Mouse (Mus musculus): ENCODE results near the gene Arv1. TPM values are rescaled to one million over a fixed set of nuclear protein-coding genes. Genes with fewer than 3 reads are reported as not detected.
A peak's percentile ranks its signal among the peaks of the same experiment; 100 is the strongest.

Arv1 gene
- total RNA-seq, 1 experiment from 2014 or later, result 2.1 TPM

DNA sequence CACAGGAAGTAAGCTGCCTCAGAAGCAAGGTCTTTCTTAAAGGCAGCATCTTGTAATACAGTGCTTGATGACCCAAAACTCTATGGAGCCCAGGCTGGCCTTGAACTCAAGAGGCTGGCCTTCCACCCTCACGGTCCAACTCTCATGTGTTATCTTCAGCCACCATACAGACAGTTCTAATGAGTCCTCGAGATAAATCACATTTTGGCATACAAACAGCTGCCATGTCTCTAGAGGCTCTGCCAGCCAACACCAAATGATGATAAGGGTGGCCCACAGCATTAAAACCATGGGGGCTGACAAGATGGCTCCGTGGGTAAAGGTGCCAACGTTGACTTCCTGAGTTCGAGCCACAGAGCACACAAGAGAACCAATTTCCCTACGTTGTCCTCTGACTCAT, 8.7 kb upstream of the Arv1 start:
- peak in 1 of 2 experiments; percentile 17; a peak in 1 of 4 replicates for ATAC-seq (replicated peaks in 1 of 2; ENCODE audit: insufficient read depth in 1 of 2, low FRiP score in 2 of 2, low TSS enrichment in 1 of 2, low read depth in 1 of 2, poor library complexity in 2 of 2, severe bottlenecking in 2 of 2)

- no peak for ATAC-seq (replicated peaks in 1 of 2; ENCODE audit: insufficient read depth in 1 of 2, low FRiP score in 2 of 2, low TSS enrichment in 1 of 2, low read depth in 1 of 2, poor library complexity in 2 of 2, severe bottlenecking in 2 of 2)
Measured at GRCm38 (mm10) chr8:124715736-124716135, 6.2 kb upstream of the Arv1 start.

GRCm38 (mm10) chr8:124720133-124720532, 1.8 kb upstream of the Arv1 start:
- no peak for ATAC-seq (replicated peaks in 1 of 2; ENCODE audit: insufficient read depth in 1 of 2, low FRiP score in 2 of 2, low TSS enrichment in 1 of 2, low read depth in 1 of 2, poor library complexity in 2 of 2, severe bottlenecking in 2 of 2)

DNA sequence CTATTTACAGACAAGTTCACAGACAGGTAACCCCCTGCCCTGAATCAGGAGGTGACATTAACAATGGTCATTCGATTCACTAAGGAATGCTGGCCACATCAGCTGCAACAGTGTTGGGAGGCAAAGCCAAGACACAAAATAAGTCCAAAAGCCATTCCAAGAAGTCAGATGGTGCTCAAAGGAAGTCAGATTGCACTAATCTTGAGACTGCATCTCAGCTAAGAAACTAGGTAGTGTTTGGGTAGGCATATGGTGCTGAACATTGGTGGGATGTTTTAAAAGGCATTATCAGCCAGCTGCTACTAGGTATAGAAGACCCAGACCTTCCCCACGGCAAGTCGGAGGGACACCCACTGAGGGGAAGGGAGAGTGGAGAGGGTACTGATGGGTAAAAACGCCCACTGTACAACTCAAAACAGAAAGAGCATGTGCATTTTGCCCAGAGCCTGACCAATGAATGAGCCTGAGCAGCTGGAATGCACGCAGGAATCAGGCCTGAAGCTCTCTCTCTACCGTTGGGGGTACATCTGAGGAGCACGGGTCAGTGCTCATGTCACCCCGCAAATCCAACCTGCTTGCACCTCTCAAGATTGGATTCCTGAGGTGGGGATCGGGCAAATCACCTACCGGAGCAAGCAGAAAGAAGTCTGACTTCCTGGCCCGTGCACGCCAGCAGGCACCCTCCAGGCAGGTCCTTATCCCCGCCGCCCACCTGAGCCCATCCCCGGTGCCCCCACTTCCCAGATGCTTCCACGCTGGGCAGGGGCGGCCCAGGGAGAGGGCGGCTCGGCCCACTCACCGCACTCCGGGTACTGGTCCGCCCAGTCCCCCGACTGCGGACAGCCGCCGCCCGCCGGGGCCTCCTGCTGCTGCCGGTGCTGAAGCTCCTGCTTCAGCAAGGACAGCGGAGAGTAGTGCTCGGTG, 739 bp upstream of the Arv1 start:
- ATAC-seq (replicated peaks in 1 of 2; ENCODE audit: insufficient read depth in 1 of 2, low FRiP score in 2 of 2, low TSS enrichment in 1 of 2, low read depth in 1 of 2, poor library complexity in 2 of 2, severe bottlenecking in 2 of 2), result no peak

GRCm38 (mm10) chr8:124724301-124724700, 2.4 kb downstream of the Arv1 start:
- ATAC-seq (replicated peaks in 1 of 2; ENCODE audit: insufficient read depth in 1 of 2, low FRiP score in 2 of 2, low TSS enrichment in 1 of 2, low read depth in 1 of 2, poor library complexity in 2 of 2, severe bottlenecking in 2 of 2), result no peak

GRCm38 (mm10) chr8:124732828-124733227, 10.9 kb downstream of the Arv1 start:
- peak; percentile 82 to 84 for ATAC-seq (replicated peaks in 1 of 2; ENCODE audit: insufficient read depth in 1 of 2, low FRiP score in 2 of 2, low TSS enrichment in 1 of 2, low read depth in 1 of 2, poor library complexity in 2 of 2, severe bottlenecking in 2 of 2)

DNA sequence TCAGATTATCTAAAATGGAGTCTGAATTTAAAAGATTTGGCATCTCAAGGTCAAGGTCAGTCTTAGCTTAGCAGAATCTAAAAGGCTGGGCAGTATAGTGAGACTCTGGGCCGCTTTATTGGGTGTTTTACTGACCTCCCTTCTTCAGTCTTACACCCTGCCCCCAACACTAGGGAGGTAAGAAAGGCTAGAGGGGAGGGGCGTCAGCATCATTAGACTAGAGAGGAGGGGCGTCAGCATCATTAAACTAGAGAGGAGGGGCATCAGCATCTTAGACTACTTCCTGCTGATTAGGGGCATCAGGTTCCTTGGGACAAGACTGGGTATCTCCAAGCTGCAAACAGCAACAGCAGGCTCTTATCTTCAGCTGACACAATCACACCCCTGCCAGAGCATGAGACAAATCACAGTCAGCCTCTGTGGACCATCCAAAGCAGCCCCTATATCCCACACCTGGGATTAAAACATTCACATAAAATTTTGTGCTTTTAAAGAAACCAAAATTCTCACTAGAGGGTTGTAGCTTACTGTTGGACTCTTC, 13.5 kb downstream of the Arv1 start:
- ATAC-seq (replicated peaks in 1 of 2; ENCODE audit: insufficient read depth in 1 of 2, low FRiP score in 2 of 2, low TSS enrichment in 1 of 2, low read depth in 1 of 2, poor library complexity in 2 of 2, severe bottlenecking in 2 of 2), result no peak

DNA sequence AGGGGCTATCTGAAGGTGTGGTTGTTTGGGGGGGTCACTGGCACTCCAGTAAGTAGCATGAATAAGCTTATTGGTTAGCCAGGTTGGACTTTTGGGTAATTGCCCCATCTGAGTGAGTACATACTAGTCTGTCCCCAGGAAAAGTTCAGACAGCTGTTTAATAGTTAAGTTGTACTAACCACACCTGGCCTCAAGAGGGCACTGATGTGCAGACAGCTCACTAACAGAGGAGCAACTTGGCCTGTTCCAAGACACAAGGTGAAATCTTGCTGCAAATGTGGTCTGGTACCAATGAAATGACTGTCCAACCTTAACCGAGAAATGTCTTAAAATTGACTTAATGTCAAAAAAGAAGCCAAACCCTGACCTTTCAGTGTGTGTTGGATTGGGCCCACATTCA, 17.3 kb downstream of the Arv1 start:
- ATAC-seq (replicated peaks in 1 of 2; ENCODE audit: insufficient read depth in 1 of 2, low FRiP score in 2 of 2, low TSS enrichment in 1 of 2, low read depth in 1 of 2, poor library complexity in 2 of 2, severe bottlenecking in 2 of 2), result no peak

DNA sequence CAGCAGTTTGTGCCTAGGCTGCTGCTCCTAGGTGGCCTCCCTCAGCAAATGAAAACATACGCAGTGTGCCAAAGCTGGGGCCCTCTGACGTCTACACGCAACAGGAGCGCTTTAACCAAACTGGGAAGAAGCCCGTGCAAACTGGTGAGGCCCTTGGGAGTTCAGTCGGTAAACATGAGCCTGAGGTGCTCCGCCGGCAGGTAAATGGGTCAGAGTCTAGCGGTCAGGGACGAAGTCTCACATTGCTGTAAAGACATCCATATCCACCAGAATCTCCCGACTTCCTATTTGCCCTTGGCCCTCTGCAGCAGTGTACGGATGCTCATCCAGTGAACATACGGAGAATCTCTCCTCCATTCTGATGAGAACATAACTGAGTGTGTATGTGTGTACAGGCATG, 24.7 kb downstream of the Arv1 start:
- ATAC-seq (replicated peaks in 1 of 2; ENCODE audit: insufficient read depth in 1 of 2, low FRiP score in 2 of 2, low TSS enrichment in 1 of 2, low read depth in 1 of 2, poor library complexity in 2 of 2, severe bottlenecking in 2 of 2), result no peak

DNA sequence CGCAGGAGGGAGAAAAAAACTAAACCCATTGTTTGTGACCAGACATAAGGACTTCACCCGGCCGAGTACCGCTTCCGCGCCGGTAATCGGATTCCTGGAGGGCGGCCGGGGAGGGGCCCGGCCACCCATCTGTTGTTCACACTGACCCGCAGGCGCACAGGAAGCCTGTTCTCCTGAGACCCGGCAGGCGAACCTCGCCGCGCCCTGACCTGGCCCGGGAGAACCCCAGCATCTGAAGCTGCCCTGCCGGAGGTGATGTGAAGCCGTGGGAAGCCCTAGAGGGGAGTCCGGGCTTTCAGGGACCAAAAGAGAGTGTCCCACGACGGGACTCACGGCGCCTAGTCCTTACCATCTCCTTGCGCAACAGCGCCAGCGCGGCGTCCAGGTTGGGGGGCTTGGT, 29.3 kb downstream of the Arv1 start:
- ATAC-seq (replicated peaks in 1 of 2; ENCODE audit: insufficient read depth in 1 of 2, low FRiP score in 2 of 2, low TSS enrichment in 1 of 2, low read depth in 1 of 2, poor library complexity in 2 of 2, severe bottlenecking in 2 of 2), result no peak

DNA sequence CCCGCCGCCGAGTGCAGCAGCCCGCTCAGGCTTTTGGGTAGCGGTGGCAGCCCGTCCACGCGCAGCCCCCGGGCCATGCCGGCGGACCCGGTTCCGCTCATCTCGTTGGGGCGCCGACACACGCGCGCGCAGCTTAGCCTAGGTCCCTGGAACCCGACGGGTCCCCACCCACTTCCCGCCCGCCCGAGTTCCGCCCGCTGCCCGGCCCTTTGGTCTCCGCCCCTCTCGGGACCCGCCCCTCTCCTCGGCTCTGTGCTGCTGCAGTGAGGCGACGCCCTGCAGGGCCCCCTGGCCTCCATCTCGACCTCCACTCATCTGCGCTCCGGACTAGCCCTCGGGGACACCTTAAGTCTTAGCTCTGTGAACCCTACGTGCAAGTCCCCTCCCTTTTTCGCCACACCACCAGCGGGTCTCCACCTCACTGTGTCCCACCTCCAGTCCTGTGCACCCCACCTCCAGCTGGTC, 29.8 kb downstream of the Arv1 start, which contains the start of gene Fam89a:
TSS of gene Fam89a (minus strand) at position 124 of the 465 bp plus-strand sequence.
- peak; percentile 65 to 68 for ATAC-seq (replicated peaks in 1 of 2; ENCODE audit: insufficient read depth in 1 of 2, low FRiP score in 2 of 2, low TSS enrichment in 1 of 2, low read depth in 1 of 2, poor library complexity in 2 of 2, severe bottlenecking in 2 of 2)

DNA sequence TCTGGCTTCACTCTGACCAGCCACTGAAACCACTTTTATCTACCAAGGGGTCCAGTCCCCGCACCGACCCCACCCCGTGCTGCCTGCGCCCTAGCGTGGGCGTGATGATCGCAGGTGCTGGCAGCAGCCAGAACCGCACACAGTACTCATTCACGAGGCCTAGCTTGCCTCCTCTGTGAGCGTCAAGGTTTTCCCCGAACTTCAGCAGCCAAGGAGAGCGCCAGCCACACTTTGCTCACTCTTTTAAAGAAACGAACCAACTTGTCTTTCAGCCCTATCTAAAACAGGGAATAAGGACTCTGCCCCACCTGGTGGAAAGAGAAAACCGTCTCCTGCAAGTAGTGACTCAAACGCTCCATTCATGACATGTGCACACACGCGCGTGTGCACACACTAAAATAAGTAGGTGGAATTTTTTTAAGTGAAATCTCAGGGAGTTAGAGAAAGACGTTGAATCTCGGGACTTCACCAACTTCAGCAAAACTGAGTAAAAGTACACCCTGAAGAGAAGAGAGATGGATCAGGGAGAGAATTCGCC, 30.5 kb downstream of the Arv1 start:
- ATAC-seq (replicated peaks in 1 of 2; ENCODE audit: insufficient read depth in 1 of 2, low FRiP score in 2 of 2, low TSS enrichment in 1 of 2, low read depth in 1 of 2, poor library complexity in 2 of 2, severe bottlenecking in 2 of 2), result no peak

GRCm38 (mm10) chr8:124754101-124754791, 32.3 kb downstream of the Arv1 start:
- no peak for ATAC-seq (replicated peaks in 1 of 2; ENCODE audit: insufficient read depth in 1 of 2, low FRiP score in 2 of 2, low TSS enrichment in 1 of 2, low read depth in 1 of 2, poor library complexity in 2 of 2, severe bottlenecking in 2 of 2)

GRCm38 (mm10) chr8:124754792-124755190, 32.9 kb downstream of the Arv1 start:
- no peak for ATAC-seq (replicated peaks in 1 of 2; ENCODE audit: insufficient read depth in 1 of 2, low FRiP score in 2 of 2, low TSS enrichment in 1 of 2, low read depth in 1 of 2, poor library complexity in 2 of 2, severe bottlenecking in 2 of 2)

- no peak for ATAC-seq (replicated peaks in 1 of 2; ENCODE audit: insufficient read depth in 1 of 2, low FRiP score in 2 of 2, low TSS enrichment in 1 of 2, low read depth in 1 of 2, poor library complexity in 2 of 2, severe bottlenecking in 2 of 2)
Measured at GRCm38 (mm10) chr8:124755481-124755880, 33.5 kb downstream of the Arv1 start.

DNA sequence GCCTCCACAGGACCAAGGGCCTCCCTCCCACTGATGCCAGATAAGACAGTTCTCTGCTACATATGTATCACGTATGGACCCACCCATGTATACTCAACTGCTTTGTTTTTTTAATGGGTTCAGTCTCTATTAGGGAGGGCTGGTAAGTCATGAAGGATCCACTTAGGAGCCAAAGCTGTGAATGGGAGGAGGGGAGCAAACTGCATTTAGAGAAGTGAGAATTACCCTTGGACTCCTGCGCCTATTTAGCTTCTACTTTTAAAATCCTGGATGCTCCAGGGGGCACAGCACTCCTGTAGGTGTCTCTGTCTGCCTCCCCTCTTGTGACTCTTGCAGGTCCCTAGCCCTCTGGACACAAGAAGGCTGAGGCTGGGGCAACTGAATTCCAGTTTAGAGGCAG, 34.2 kb downstream of the Arv1 start:
- ATAC-seq (replicated peaks in 1 of 2; ENCODE audit: insufficient read depth in 1 of 2, low FRiP score in 2 of 2, low TSS enrichment in 1 of 2, low read depth in 1 of 2, poor library complexity in 2 of 2, severe bottlenecking in 2 of 2), result no peak

DNA sequence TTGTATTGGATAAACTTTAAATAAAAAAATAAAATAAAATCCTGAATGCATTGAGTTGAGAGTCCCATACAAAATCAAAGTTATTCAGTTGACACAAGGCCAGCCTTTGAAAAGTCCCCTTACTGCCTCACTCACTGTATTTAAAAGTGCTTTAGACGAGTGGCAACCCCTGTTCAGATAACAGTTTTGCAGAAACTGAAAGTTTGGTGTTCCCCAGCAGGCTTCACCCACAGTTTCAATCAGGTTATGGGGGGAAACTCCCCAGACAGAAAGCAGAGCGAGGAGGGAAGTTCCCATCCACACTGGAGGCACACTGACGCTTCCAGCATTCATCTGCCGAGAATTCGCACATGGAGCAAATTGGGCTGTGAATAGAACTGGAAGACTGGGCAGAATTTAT, 34.7 kb downstream of the Arv1 start:
- ATAC-seq (replicated peaks in 1 of 2; ENCODE audit: insufficient read depth in 1 of 2, low FRiP score in 2 of 2, low TSS enrichment in 1 of 2, low read depth in 1 of 2, poor library complexity in 2 of 2, severe bottlenecking in 2 of 2), result no peak

- 0 out of 4 replicates have a peak, but pooled peaks of 1 of the 2 experiments have one; percentile 22 for ATAC-seq (replicated peaks in 1 of 2; ENCODE audit: insufficient read depth in 1 of 2, low FRiP score in 2 of 2, low TSS enrichment in 1 of 2, low read depth in 1 of 2, poor library complexity in 2 of 2, severe bottlenecking in 2 of 2)
Measured at GRCm38 (mm10) chr8:124758544-124758943, 36.6 kb downstream of the Arv1 start.
